ENCODE assay signal across 21 mouse cellular contexts in genomic region chr2:162409245-162409644, GRCm38 (mm10).
A peak's percentile ranks its signal among the peaks of the same experiment; 100 is the strongest.
DNase-seq lines count a peak whose midpoint lies in the region; ATAC-seq and TF ChIP-seq lines count a peak whose summit lies in the region.
"Had no signal": no experiment of that assay in that cellular context is flagged by ENCODE, and none has a peak within 500 bp of the region (broad histone marks: within the 10 kb centered on the region; RNA-seq: fewer than 3 reads in every experiment).

No protein-coding gene starts in this region.

- H3K4me3 ChIP-seq in heart, adult 2 months = no peak overlapping the region
- H3K4me3 ChIP-seq in kidney, embryonic 16.5 days (ENCODE audit: low read length) = no peak overlapping the region
- H3K4me3 ChIP-seq: embryonic facial prominence, embryonic 10.5 days; embryonic facial prominence, embryonic 12.5 days; forebrain, embryonic 13.5 days; forebrain, embryonic 15.5 days had no signal

- peak; percentile 70 for DNase-seq in heart, adult 11 months
- no peak for DNase-seq in heart, adult 2 months
- no peak for DNase-seq in kidney, postnatal 10 days
- DNase-seq in Muller cell, postnatal 12 days (ENCODE audit: inconsistent ontology term) = peak; percentile 21
- no peak for DNase-seq in lung, postnatal 14 days
- DNase-seq: adrenal gland, adult 8-10 months; adrenal gland, postnatal 14 days; adrenal gland, postnatal 36 days; cerebellum, adult 11 months; cerebellum, adult 18-20 months; cerebellum, adult 8-10 months; cerebellum, adult 9-11 months; cerebellum, postnatal 25 days; forebrain, postnatal 0 days had no signal

- intact Hi-C loops in heart, adult 2 months (cut with DNase I) = no loop called here

- 61% methylated on average over 8 of the region's 8 CpGs for WGBS in heart, adult 2 months
- 55% methylated on average over 8 of the region's 8 CpGs for WGBS in kidney, embryonic 16.5 days

- H3K27me3 ChIP-seq in heart, adult 2 months (ENCODE audit: control insufficient read depth, insufficient read depth, low read length) = no peaks in the 10 kb centered on the region
- H3K27me3 ChIP-seq in kidney, embryonic 16.5 days (ENCODE audit: insufficient read depth, low read length) = no peaks in the 10 kb centered on the region
- H3K27me3 ChIP-seq: embryonic facial prominence, embryonic 12.5 days; Patski had no signal

- no peaks in the 10 kb centered on the region for H3K9me3 ChIP-seq in kidney, embryonic 16.5 days (ENCODE audit: low read length)
- H3K9me3 ChIP-seq: embryonic facial prominence, embryonic 10.5 days; embryonic facial prominence, embryonic 12.5 days; forebrain, embryonic 13.5 days; forebrain, embryonic 15.5 days had no signal

- TF ChIP-seq EP300 in heart, adult 2 months (IDR thresholded peaks at IDR 0.05; ENCODE audit: insufficient read depth, low read depth, low read length) = no peak

- H3K4me2 ChIP-seq in kidney, embryonic 16.5 days (replicated peaks; ENCODE audit: low read depth, low read length) = no peak overlapping the region
- H3K4me2 ChIP-seq: embryonic facial prominence, embryonic 12.5 days; forebrain, embryonic 13.5 days; forebrain, embryonic 15.5 days had no signal

- no peak for TF ChIP-seq POLR2A in heart, adult 2 months (IDR thresholded peaks at IDR 0.05; ENCODE audit: insufficient read depth, low read depth, low read length)

- peak; percentile 51; the same call in 1 of the 2 replicates for ATAC-seq in kidney, embryonic 16.5 days (ENCODE audit: low FRiP score, low TSS enrichment)
- ATAC-seq: activated CD4-positive, CD25-positive, alpha-beta regulatory T cell, adult 4 months; forebrain, embryonic 13.5 days; forebrain, embryonic 15.5 days; forebrain, postnatal 0 days; Patski had no signal

- H3K9ac ChIP-seq in heart, adult 2 months (ENCODE audit: low read depth, low read length) = no peak overlapping the region
- no peak overlapping the region for H3K9ac ChIP-seq in kidney, embryonic 16.5 days (replicated peaks; ENCODE audit: low read length)
- H3K9ac ChIP-seq: embryonic facial prominence, embryonic 12.5 days; forebrain, embryonic 13.5 days; forebrain, embryonic 15.5 days; forebrain, postnatal 0 days had no signal

- H3K79me2 ChIP-seq in heart, adult 2 months (replicated peaks; ENCODE audit: control insufficient read depth, insufficient read depth, low read length) = no peaks in the 10 kb centered on the region

- H3K27ac ChIP-seq in heart, adult 2 months = no peak overlapping the region
- H3K27ac ChIP-seq in kidney, embryonic 16.5 days (ENCODE audit: low read length) = no peak overlapping the region
- H3K27ac ChIP-seq: embryonic facial prominence, embryonic 10.5 days; embryonic facial prominence, embryonic 12.5 days; forebrain, embryonic 13.5 days; forebrain, embryonic 15.5 days had no signal

- H3K36me3 ChIP-seq in heart, adult 2 months (ENCODE audit: control insufficient read depth, insufficient read depth, low read length) = no peaks in the 10 kb centered on the region
- no peaks in the 10 kb centered on the region for H3K36me3 ChIP-seq in kidney, embryonic 16.5 days (ENCODE audit: insufficient read depth, low read length)
- H3K36me3 ChIP-seq: embryonic facial prominence, embryonic 10.5 days; embryonic facial prominence, embryonic 12.5 days; forebrain, embryonic 15.5 days had no signal

- no peaks in the 10 kb centered on the region for H3K4me1 ChIP-seq in heart, adult 2 months (ENCODE audit: control insufficient read depth, insufficient read depth, low read length)
- no peaks in the 10 kb centered on the region for H3K4me1 ChIP-seq in kidney, embryonic 16.5 days (ENCODE audit: insufficient read depth, low read length)
- H3K4me1 ChIP-seq: embryonic facial prominence, embryonic 12.5 days had no signal

- no peak for TF ChIP-seq CTCF in heart, adult 2 months (IDR thresholded peaks at IDR 0.05)

Comparison
In these comparisons a context has a peak if more than half of its experiments do, and no peak if none do; other contexts are left out.
1. DNase-seq: peak in heart, adult 11 months (single experiment) and Muller cell, postnatal 12 days (single experiment); none in heart, adult 2 months (0 of 2), kidney, postnatal 10 days (single experiment) and lung, postnatal 14 days (single experiment).